Mouse (Mus musculus): ENCODE data around the gene Rragb. TPM values are rescaled to one million over a fixed set of nuclear protein-coding genes. Genes with fewer than 3 reads are reported as not detected.

Gene Rragb
- polyA plus RNA-seq (2015; fragmentation: Nextera tagmentation; extraction: Ambion mirVana): 1.3 TPM in 2 replicates

DNA sequence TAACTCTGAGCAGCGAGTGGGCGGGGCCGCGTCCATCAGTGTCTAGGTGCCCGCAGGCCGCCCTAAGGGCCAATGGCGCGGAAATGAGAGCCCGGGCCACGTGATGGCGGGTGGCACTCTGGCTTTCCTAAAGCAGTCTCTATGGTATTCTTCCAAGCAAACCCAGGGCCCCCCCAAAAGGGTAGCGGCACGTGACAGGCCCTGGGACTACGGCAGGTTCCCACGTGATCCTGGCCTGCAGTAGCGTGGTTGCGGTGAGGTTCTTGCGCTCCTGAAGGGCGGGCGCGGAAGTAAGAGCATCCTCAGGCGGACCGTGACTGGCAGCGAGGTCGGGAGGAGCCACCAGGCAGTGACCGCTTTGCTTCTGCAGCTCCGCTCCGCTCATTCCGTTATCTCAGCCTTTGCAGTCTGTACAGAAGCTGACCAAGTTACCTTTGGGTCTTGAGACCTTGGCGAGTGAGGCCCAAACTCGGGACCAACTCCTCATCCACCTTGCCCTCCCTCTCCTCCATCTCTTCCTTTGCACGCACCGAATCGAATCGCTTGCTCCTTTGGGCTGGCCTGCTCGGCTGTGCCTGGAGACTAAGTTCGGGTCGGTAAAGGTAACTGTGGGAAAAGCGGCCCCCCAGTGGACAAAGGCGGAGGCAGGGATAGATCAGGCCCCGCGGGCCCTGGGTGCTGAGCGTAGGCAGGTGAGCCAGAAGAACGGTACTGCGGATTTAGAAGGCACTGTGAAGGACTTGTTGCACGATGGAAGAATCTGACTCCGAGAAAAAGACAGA lies at the start of gene Rragb:
Gene Rragb (plus strand): TSS at position 248 of the 782 bp plus-strand sequence.
- Histone ChIP-seq H3K36me3 (ENCODE audit: insufficient read depth, low read length) (no peaks in the 10 kb centered on the region), H3K27me3 (ENCODE audit: insufficient read depth, low read length) (no peaks in the 10 kb centered on the region), H3K4me3 (replicated peaks; ENCODE audit: low read depth, low read length) (peak within 1 kb of the TSS; percentile 33), H3K9ac (ENCODE audit: low read depth, low read length) (no peak within 1 kb of the TSS), H3K27ac (no peak within 1 kb of the TSS), H3K9me3 (replicated peaks; ENCODE audit: low read length) (no peaks in the 10 kb centered on the region), H3K4me2 (ENCODE audit: low read length) (peak within 1 kb of the TSS; percentile 59), H3K4me1 (replicated peaks; ENCODE audit: insufficient read depth, low read length) (no peaks in the 10 kb centered on the region)
- ATAC-seq (replicated peaks; ENCODE audit: low FRiP score, low read depth) (peak; percentile 98), DNase-seq (ENCODE audit: low spot score) (peak; percentile 57)
- WGBS: 29% methylated on average over 47 of the region's 47 CpGs
- TF ChIP-seq CTCF (IDR thresholded peaks at IDR 0.05; ENCODE audit: low read depth): peak; percentile 46; the same call in 1 of the 2 replicates

DNA sequence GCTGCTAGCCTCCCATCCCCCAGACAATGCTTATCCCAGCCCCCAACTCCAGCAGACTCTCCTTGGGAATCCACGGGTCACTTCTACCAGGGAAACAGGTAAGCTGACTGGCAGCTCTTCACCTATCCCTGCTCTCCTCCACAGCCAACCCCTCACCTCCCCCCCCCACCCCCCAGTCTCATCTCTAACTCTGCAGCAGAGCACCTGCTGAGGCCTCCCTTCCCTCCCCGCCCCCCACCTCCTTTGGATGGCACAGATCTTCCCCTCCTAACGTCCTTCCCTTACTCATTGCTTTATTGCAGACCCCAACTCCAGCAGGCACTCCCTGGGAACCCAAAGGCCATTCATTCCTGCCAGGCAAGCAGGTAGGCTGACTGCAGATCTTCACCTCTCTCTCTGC lies 21.3 kb upstream of the Rragb start, which contains the start of gene Foxr2:
Gene Foxr2 (plus strand): TSS at position 301 of the 400 bp plus-strand sequence.
- no peaks in the 10 kb centered on the region for H3K4me1 ChIP-seq (replicated peaks; ENCODE audit: insufficient read depth, low read length)
- no peaks in the 10 kb centered on the region for H3K36me3 ChIP-seq (ENCODE audit: insufficient read depth, low read length)
- 34% methylated on average over 3 of the region's 3 CpGs for WGBS
- no peaks in the 10 kb centered on the region for H3K9me3 ChIP-seq (replicated peaks; ENCODE audit: low read length)
- TF ChIP-seq CTCF (IDR thresholded peaks at IDR 0.05; ENCODE audit: low read depth): no peak
- no peak within 1 kb of the TSS for H3K4me2 ChIP-seq (ENCODE audit: low read length)
- H3K4me3 ChIP-seq (replicated peaks; ENCODE audit: low read depth, low read length): no peak within 1 kb of the TSS
- no peak for ATAC-seq (replicated peaks; ENCODE audit: low FRiP score, low read depth)
- H3K27me3 ChIP-seq (ENCODE audit: insufficient read depth, low read length): no peaks in the 10 kb centered on the region
- H3K27ac ChIP-seq: no peak within 1 kb of the TSS
- no peak within 1 kb of the TSS for H3K9ac ChIP-seq (ENCODE audit: low read depth, low read length)
- DNase-seq (ENCODE audit: low spot score): no peak

DNA sequence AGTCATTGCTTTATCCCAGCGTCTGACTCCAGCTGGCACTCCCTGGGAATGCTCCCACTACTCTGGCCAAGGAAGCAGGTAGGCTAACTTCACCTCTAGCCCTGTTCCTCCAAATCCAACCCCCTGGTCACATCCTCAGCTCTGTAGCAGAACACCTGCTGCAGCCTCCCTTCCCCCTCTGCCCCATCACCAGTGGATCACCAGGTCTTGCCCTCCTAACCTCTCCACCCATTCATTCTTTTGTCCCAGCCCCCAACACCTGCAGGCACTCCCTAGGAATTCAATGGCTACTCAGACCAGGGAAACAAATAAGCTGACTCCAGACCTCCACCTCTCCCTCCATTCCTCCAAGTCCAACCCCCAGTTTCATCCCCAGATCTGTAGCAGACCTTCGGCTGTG lies 20.8 kb upstream of the Rragb start:
- Histone ChIP-seq H3K27ac (no peak overlapping the region), H3K4me3 (replicated peaks; ENCODE audit: low read depth, low read length) (no peak overlapping the region), H3K36me3 (ENCODE audit: insufficient read depth, low read length) (no peaks in the 10 kb centered on the region), H3K4me1 (replicated peaks; ENCODE audit: insufficient read depth, low read length) (no peaks in the 10 kb centered on the region), H3K9me3 (replicated peaks; ENCODE audit: low read length) (no peaks in the 10 kb centered on the region), H3K4me2 (ENCODE audit: low read length) (no peak overlapping the region), H3K9ac (ENCODE audit: low read depth, low read length) (no peak overlapping the region), H3K27me3 (ENCODE audit: insufficient read depth, low read length) (no peaks in the 10 kb centered on the region)
- no peak for ATAC-seq (replicated peaks; ENCODE audit: low FRiP score, low read depth)
- TF ChIP-seq CTCF (IDR thresholded peaks at IDR 0.05; ENCODE audit: low read depth): no peak
- no peak for DNase-seq (ENCODE audit: low spot score)
- 43% methylated on average over 2 of the region's 2 CpGs for WGBS

DNA sequence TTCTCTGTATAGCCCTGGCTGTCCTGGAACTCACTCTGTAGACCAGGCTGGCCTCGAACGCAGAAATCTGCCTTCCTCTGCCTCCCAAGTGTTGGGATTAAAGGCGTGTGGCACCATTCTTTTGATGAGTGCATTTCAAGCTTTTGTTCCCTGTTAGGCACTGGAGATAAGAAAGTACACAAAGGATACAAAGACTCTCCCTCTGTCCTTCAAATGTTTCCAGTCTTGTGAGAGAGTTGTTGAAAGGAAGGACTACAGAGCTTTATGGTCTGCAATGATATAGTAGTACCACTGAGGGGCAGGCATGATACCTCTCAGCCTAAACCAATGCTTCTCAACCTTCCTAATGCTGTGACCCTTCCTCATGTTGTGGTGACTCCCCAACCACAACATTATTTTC lies 2.9 kb downstream of the Rragb start:
- 88% methylated on average over 3 of the region's 3 CpGs for WGBS
- DNase-seq (ENCODE audit: low spot score) (no peak), ATAC-seq (replicated peaks; ENCODE audit: low FRiP score, low read depth) (no peak)
- no peaks in the 10 kb centered on the region for H3K4me1 ChIP-seq (replicated peaks; ENCODE audit: insufficient read depth, low read length)
- no peak for TF ChIP-seq CTCF (IDR thresholded peaks at IDR 0.05; ENCODE audit: low read depth)
- H3K4me2 ChIP-seq (ENCODE audit: low read length): no peak overlapping the region
- H3K27me3 ChIP-seq (ENCODE audit: insufficient read depth, low read length): no peaks in the 10 kb centered on the region
- no peaks in the 10 kb centered on the region for H3K36me3 ChIP-seq (ENCODE audit: insufficient read depth, low read length)
- no peak overlapping the region for H3K4me3 ChIP-seq (replicated peaks; ENCODE audit: low read depth, low read length)
- no peaks in the 10 kb centered on the region for H3K9me3 ChIP-seq (replicated peaks; ENCODE audit: low read length)
- no peak overlapping the region for H3K9ac ChIP-seq (ENCODE audit: low read depth, low read length)
- H3K27ac ChIP-seq: no peak overlapping the region

DNA sequence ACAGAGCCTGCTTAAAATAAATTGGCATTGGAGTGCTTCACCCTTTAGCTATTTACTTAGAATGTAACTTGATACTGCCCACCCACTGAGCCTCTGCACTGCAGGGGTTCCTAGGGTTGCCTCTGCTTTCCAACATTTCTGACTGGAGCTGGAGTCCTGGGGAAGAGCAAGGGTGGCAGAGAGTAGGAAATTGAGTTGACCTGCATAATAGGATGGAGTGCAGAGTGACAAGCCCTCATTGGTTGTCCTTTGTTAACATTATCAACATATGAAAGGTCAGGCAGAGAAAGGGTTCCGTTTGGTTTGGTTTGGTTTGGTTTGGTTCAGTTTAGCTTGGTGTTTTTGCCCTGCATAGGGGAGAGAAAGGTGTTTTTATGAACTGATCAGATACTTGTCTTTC lies 12.0 kb downstream of the Rragb start:
- TF ChIP-seq CTCF (IDR thresholded peaks at IDR 0.05; ENCODE audit: low read depth): no peak
- no peaks in the 10 kb centered on the region for H3K36me3 ChIP-seq (ENCODE audit: insufficient read depth, low read length)
- H3K27me3 ChIP-seq (ENCODE audit: insufficient read depth, low read length): no peaks in the 10 kb centered on the region
- no peak overlapping the region for H3K4me3 ChIP-seq (replicated peaks; ENCODE audit: low read depth, low read length)
- H3K9ac ChIP-seq (ENCODE audit: low read depth, low read length): no peak overlapping the region
- ATAC-seq (replicated peaks; ENCODE audit: low FRiP score, low read depth) (no peak), DNase-seq (ENCODE audit: low spot score) (no peak)
- H3K27ac ChIP-seq: no peak overlapping the region
- 28% methylated on average over 1 of the region's 1 CpGs for WGBS
- no peaks in the 10 kb centered on the region for H3K9me3 ChIP-seq (replicated peaks; ENCODE audit: low read length)
- no peaks in the 10 kb centered on the region for H3K4me1 ChIP-seq (replicated peaks; ENCODE audit: insufficient read depth, low read length)
- H3K4me2 ChIP-seq (ENCODE audit: low read length): no peak overlapping the region

DNA sequence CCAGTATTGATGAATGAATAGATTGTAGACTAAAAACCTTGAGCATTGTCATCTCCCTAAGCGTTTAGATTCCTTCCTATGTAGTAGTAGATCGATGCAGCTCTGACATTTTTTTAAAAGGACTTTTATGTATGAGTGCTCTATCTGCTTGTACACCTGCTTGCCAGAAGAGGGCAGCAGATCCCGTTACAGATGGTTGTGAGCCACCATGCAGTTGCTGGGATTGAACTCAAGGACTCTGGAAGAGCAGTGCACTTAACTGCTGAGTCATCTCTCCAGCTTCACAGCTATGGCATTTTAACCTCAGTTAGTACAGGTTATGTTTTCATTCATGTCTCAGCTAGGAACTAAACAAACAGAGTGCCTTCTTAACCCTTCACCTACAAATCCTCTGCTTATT lies 15.5 kb downstream of the Rragb start:
- H3K27me3 ChIP-seq (ENCODE audit: insufficient read depth, low read length): no peaks in the 10 kb centered on the region
- no peak overlapping the region for H3K27ac ChIP-seq
- no peak overlapping the region for H3K9ac ChIP-seq (ENCODE audit: low read depth, low read length)
- ATAC-seq (replicated peaks; ENCODE audit: low FRiP score, low read depth): no peak
- H3K4me3 ChIP-seq (replicated peaks; ENCODE audit: low read depth, low read length): no peak overlapping the region
- H3K36me3 ChIP-seq (ENCODE audit: insufficient read depth, low read length): no peaks in the 10 kb centered on the region
- peak; percentile 73 for TF ChIP-seq CTCF (IDR thresholded peaks at IDR 0.05; ENCODE audit: low read depth)
- H3K4me2 ChIP-seq (ENCODE audit: low read length): no peak overlapping the region
- DNase-seq (ENCODE audit: low spot score): peak; percentile 11
- no peaks in the 10 kb centered on the region for H3K4me1 ChIP-seq (replicated peaks; ENCODE audit: insufficient read depth, low read length)
- 56% methylated on average over 3 of the region's 3 CpGs for WGBS
- H3K9me3 ChIP-seq (replicated peaks; ENCODE audit: low read length): no peaks in the 10 kb centered on the region
